Mouse (Mus musculus) spleen, adult 12 weeks (tissue): ENCODE results near the gene Tomm40l.

Experiments used
- DNase-seq: peaks from one replicate; pipeline ENCODE4 v3.0.0; 2022; ENCODE audit warnings: low spot score

Gene Tomm40l

DNA sequence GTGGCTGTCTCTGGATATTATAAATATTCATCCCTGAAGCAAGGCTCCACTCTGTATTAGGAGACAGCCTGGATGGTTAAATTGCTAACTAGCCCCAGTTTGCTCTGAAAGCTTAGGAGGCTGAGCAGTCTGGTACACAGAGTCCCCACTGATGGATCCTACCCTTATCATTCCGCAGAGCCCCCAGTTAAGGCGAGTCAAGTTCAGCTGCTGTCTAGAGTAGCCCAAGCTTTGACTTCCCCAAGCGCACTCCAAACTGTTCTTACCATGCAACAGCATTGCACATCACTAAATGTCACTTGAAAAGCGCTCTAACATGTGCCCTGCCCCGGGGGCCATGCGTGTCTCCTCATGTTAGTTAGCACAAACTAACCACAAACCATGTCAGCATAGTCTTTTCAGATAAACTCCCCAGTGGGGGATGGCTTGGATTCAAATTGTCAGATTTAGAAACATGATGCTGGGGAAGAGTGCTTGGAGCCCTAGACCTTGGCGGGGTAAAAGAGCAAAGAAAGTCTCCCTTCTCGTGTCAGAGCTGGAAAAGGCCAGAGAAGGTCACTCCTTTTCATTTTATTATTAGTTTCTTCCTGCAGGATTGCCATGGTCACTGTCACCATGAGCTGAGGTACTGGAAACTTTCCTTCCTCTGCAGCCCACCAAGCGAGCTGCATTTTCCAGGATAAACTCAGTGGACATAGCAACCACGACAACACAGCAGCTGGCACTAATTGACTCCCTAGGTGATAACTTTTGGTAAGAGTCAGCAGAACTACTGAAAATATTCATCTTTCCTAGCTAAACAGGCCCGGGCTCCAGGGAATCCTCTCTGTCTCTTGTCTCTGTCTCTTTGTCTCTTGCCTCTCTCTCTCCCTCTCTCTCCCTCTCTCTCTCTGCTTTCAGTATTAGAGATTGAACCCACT is 28.1 kb downstream of the Tomm40l start:
- no peak for DNase-seq

DNA sequence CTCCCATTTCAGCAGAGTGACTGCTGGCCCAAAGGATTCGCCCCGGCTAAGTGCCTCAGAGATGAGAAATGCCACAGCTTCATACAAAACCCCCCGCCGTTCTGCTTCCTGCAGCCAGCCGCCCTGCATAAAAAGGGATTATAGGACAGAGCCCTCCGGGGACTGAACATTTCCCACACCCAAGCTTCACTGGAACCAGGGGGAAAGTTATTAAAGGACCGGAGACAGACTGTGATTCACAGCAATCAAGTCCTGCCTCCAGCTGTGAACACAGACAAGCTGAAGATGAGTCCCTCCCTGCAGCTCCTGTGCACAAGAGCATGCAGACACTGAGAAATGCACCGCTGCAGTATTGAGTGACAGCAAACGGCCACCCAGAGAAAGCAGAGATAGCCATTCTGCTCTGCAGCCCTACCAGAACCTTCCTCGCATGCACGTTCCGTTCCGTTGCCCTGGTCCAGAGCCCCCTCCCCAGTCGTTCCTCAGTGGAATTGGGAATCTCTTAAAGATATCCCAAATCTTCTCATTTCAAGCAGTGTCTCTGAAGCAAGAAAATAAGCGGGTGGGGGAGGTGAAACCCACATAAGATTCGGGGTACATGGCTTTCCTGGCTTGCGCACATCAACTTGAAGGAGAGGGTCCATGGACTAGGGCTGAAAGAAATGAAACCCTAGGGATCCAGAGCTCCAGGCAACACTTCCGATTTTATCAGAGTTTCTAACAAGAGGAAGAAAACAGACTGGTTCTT is 29.0 kb downstream of the Tomm40l start:
- no peak for DNase-seq

- no peak for DNase-seq
Observed at GRCm38 (mm10) chr1:171192283-171192682, 30.0 kb downstream of the Tomm40l start.

DNA sequence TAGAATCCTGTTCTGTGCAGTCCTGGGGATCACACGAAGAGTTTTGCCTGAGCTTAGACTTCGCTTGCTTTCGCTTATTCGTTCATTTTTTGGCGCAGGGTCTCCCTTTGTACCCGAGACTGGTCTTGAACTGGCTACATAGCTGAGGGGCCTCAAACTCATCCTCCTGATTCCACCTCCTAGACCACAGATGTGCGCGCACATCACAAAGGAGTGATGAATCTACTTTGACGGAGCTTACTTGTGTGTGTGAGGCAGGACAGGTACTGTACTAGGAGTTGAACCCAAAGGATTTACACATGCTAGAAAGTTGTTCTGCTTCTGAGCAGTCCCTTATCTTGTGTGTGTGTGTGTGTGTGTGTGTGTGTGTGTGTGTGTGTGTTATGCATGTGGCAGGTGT is 31.5 kb downstream of the Tomm40l start:
- DNase-seq = no peak

DNA sequence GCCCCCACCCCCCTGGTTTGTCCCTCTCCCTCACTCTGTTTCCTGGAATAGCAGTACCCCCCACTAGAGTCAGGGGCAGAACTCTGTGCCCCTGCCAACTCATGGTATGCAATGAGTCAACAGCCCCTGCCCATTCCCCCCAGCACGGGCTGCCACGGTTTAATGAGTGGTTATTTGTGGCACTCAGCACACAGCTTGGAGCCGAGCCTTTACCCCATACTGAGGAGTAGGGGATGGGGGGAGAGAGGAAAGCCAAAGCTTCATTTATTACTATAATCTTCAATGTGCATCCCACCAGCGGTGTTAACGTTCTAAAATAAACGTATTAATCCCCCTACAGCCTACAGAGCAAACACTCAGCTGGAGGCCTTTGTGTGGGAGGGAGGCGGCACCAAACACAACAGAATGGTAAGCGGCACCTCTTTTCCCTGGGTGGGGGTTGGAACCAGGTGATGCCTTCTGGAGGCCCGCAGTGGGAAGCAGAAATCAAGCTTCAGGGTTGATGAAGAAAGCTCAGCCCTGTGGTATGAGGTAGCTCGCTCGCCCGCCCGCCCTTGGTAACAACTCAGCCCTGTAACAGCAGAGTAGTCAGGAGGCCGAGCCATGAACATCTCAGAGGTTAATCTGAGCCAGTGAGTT is 32.7 kb downstream of the Tomm40l start:
- DNase-seq = no peak

DNA sequence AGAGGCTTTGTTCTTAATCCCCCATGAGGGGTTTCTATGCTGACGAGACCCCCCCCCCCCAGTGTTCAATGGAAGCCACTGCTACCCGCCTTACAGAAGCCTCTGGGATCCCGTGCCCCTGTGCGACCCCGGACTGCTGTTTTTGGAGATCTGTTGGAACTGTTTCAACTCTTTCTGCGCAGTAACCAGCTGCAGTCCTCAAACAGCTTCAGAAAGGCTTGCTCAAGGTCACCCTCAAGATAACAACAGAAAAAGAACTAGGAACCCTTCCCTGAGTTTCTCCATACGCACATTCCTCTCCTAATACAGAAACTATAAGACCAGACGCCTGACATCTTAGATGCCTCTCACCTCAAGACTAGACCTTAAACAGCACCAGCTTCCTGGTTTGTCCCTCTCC is 33.3 kb downstream of the Tomm40l start:
- no peak for DNase-seq

- DNase-seq = no peak
Observed at GRCm38 (mm10) chr1:171187851-171188700, 34.2 kb downstream of the Tomm40l start.

GRCm38 (mm10) chr1:171185655-171186054 is 36.7 kb downstream of the Tomm40l start:
- no peak for DNase-seq

DNA sequence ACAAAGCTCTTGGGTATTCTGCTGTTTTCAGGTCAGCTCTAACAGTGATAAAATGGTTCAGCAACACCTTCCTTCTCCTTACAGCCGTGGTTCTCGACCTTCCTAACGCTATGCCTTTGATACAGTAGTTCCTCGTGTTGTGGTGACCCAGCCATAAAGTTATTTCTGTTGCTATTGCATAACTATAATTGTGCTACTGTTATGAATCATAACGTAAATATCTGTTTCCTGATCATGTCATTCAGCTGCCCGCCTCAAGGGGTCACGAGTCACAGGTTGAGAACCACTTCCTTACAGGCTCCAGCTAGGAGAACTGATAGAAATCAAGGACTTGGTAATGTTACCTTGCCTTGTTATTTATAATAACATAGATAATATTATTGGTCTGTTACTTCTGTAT is 38.0 kb downstream of the Tomm40l start:
- DNase-seq = no peak

- no peak for DNase-seq
Observed at GRCm38 (mm10) chr1:171183620-171184019, 38.7 kb downstream of the Tomm40l start.

DNA sequence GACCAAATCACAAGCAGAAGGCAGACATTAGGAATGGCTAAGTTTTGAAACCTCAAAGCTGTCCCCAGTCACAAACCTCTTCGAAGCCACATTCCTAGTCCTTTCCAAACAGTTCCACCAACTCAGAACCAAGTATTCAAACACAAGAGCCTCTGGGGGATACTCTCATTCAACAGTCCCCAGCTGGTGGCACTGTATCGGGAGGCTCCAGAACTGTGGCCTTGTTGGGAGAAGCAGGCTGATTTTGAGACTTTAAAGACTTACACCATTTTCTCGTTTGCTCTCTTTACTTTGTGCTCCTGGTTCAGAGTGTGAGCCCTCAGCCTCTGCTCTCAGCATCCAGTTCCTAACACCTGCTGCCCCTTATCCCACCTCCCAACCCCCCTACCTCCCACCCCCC is 39.3 kb downstream of the Tomm40l start:
- no peak for DNase-seq

GRCm38 (mm10) chr1:171179487-171180171 is 42.7 kb downstream of the Tomm40l start:
- no peak for DNase-seq

- no peak for DNase-seq
Observed at GRCm38 (mm10) chr1:171172779-171173178, 49.5 kb downstream of the Tomm40l start.

- DNase-seq = no peak
Observed at GRCm38 (mm10) chr1:171171138-171171537, 51.2 kb downstream of the Tomm40l start.

GRCm38 (mm10) chr1:171169913-171170312 is 52.4 kb downstream of the Tomm40l start:
- DNase-seq = no peak

GRCm38 (mm10) chr1:171168906-171169305 is 53.4 kb downstream of the Tomm40l start:
- no peak for DNase-seq
